Mouse (Mus musculus): ENCODE data around the gene Gpr176. TPM values are rescaled to one million over a fixed set of nuclear protein-coding genes. Genes with fewer than 3 reads are reported as not detected.

The Gpr176 gene
- polyA plus RNA-seq, 1 experiment = 0.15 TPM

GRCm38 (mm10) chr2:118373572-118374279 lies 507 bp upstream of the Gpr176 start:
- no peak for DNase-seq (ENCODE audit: low read depth)

GRCm38 (mm10) chr2:118372561-118372900 lies 688 bp downstream of the Gpr176 start:
- no peak for DNase-seq (ENCODE audit: low read depth)

- DNase-seq (ENCODE audit: low read depth) = no peak
These were observed 1.4 kb downstream of the Gpr176 start for GRCm38 (mm10) chr2:118371841-118372240.

GRCm38 (mm10) chr2:118355138-118355719 lies 18.0 kb downstream of the Gpr176 start:
- DNase-seq (ENCODE audit: low read depth) = no peak

- no peak for DNase-seq (ENCODE audit: low read depth)
These were observed 19.3 kb downstream of the Gpr176 start for GRCm38 (mm10) chr2:118353916-118354403.

- no peak for DNase-seq (ENCODE audit: low read depth)
These were observed 19.7 kb downstream of the Gpr176 start for GRCm38 (mm10) chr2:118353498-118353897.

- no peak for DNase-seq (ENCODE audit: low read depth)
These were observed 27.7 kb downstream of the Gpr176 start for GRCm38 (mm10) chr2:118345535-118345934.

- no peak for DNase-seq (ENCODE audit: low read depth)
These were observed 29.3 kb downstream of the Gpr176 start for GRCm38 (mm10) chr2:118343897-118344296.

GRCm38 (mm10) chr2:118341295-118341694 lies 31.9 kb downstream of the Gpr176 start:
- no peak for DNase-seq (ENCODE audit: low read depth)

GRCm38 (mm10) chr2:118336084-118336483 lies 37.1 kb downstream of the Gpr176 start:
- no peak for DNase-seq (ENCODE audit: low read depth)

GRCm38 (mm10) chr2:118322663-118323062 lies 50.6 kb downstream of the Gpr176 start:
- no peak for DNase-seq (ENCODE audit: low read depth)

GRCm38 (mm10) chr2:118321804-118322203 lies 51.4 kb downstream of the Gpr176 start:
- no peak for DNase-seq (ENCODE audit: low read depth)

- no peak for DNase-seq (ENCODE audit: low read depth)
These were observed 52.1 kb downstream of the Gpr176 start for GRCm38 (mm10) chr2:118321094-118321493.

GRCm38 (mm10) chr2:118320519-118320918 lies 52.7 kb downstream of the Gpr176 start:
- no peak for DNase-seq (ENCODE audit: low read depth)

GRCm38 (mm10) chr2:118319176-118319575 lies 54.0 kb downstream of the Gpr176 start:
- no peak for DNase-seq (ENCODE audit: low read depth)

GRCm38 (mm10) chr2:118316939-118317338 lies 56.3 kb downstream of the Gpr176 start:
- DNase-seq (ENCODE audit: low read depth) = no peak

GRCm38 (mm10) chr2:118315656-118316402 lies 57.4 kb downstream of the Gpr176 start:
- no peak for DNase-seq (ENCODE audit: low read depth)

GRCm38 (mm10) chr2:118307561-118307960 lies 65.7 kb downstream of the Gpr176 start:
- no peak for DNase-seq (ENCODE audit: low read depth)

GRCm38 (mm10) chr2:118306966-118307365 lies 66.3 kb downstream of the Gpr176 start:
- DNase-seq (ENCODE audit: low read depth) = no peak

- DNase-seq (ENCODE audit: low read depth) = no peak
These were observed 66.7 kb downstream of the Gpr176 start for GRCm38 (mm10) chr2:118306522-118306895.

GRCm38 (mm10) chr2:118305827-118306521 lies 67.2 kb downstream of the Gpr176 start:
- DNase-seq (ENCODE audit: low read depth) = no peak

GRCm38 (mm10) chr2:118303456-118303855 lies 69.8 kb downstream of the Gpr176 start:
- DNase-seq (ENCODE audit: low read depth) = no peak
